Mouse (Mus musculus) A20 (cell line): ENCODE data around the gene Mgat1.
"Not testable (repeated sequence)": the region's sequence is repeated elsewhere in the genome, so short reads cannot be mapped to it uniquely, and the experiment has no call there.

Experiments
- DNase-seq: peaks from one replicate; pipeline ENCODE4 v3.0.0-alpha.2; 2011; ENCODE audit warnings: low read depth, low spot score

Gene Mgat1

GRCm38 (mm10) chr11:49264081-49264480 lies 20.1 kb downstream of the Mgat1 start:
- DNase-seq, result no peak

- DNase-seq, result no peak
Observed at GRCm38 (mm10) chr11:49264622-49265021, 20.6 kb downstream of the Mgat1 start.

DNA sequence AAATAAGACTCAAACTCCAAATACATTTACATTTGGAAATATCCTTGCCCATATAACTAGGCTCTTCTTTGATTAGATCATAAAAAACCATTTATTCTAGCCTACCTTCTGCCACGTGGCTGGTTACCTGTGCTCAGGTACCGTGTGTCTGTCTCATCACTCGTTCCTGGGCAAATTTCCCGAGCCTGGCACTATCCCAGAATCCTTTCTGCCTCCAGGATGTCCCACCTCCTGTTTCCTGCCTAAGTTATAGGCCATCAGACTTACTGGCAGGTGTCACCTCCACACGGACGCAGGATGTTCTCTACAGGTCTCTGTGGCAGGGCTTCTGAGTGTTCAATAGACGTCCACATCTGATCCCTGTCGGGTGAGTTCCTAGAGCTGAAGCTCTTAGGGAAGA lies 21.1 kb downstream of the Mgat1 start:
- no peak for DNase-seq

GRCm38 (mm10) chr11:49266671-49267070 lies 22.7 kb downstream of the Mgat1 start:
- no peak for DNase-seq

DNA sequence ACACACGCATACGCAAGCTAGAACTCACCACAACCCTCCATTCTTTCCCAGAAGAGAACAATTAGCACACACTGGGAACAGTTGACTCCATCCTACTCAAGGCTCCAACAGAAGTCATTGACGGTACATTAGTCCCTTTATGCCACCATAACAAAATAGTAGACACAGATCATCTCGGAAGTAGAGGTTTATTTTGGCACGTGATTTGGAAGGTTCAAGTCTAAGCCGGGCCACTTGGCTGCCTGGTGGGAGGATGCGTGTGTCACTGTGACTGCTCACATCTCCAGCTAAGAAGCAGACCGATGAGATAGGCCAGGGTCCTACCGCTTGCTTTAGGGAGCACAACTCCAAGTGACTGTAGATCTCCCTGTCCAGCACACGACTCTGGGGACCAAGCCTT lies 23.3 kb downstream of the Mgat1 start:
- DNase-seq, result no peak

DNA sequence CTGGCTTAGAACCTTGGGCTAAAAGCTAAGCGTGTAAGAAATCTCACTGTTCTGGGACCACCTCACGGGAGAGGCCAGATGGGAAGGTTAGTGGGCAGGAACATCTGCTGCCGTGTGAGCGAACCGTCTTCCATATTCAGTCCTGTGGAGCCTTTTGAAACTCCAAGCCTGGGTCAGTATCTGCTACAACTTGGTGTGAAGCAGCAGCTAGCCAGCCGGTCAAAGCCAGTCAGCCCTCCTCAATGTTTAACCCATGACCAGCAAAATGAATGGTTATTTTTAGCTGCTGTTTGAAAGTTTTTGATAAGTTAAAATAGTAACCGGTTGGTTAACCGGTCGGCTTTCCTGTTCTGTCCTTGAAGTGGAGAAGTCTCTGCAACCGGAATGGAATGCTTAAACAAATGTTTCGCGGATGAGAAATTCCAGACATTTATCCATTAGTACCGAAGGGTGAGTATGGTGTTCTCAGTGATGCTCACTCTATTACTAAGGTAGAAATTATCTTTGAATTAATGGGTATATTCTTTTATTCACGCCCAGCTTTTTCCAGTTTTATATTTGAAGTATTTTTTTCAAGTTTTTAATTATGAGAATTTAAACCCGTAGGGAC lies 24.1 kb downstream of the Mgat1 start:
- no peak for DNase-seq

DNA sequence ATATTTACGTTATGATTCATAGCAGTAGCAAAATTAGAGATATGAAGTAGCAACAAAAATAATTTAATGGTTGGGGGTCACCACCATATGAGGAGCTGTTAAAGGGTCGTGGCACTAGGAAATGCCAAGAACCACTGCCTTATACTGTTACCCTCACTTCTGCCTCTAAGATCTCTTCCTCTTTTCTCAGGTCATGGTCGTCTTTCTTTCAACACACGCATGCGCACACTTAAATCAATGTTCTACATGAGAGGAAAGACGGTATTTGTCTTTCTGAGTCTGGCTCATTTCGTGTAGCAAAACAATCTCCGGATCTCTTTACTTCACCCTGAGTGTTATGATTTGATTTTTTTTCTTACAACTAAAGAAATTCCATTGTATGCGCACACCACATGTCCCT lies 25.8 kb downstream of the Mgat1 start:
- no peak for DNase-seq

DNA sequence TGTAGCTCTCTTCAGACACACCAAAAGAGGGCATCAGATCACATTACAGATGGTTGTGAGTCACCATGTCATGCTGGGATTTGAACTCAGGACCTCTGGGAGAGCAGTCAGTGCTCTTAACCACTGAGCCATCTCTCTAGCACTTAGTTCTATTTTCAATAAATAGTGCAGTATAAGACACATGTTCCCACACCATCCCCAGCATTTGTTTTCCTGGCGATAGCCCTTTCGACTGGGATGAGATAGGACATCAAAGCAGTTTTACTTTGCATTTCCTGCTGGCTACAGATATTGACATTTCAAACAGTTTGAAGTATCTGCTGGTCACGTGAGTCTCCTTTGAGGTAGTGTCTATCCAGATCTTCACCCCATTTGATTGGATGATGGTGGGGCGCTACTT lies 26.4 kb downstream of the Mgat1 start:
- DNase-seq, result peak; percentile 16

DNA sequence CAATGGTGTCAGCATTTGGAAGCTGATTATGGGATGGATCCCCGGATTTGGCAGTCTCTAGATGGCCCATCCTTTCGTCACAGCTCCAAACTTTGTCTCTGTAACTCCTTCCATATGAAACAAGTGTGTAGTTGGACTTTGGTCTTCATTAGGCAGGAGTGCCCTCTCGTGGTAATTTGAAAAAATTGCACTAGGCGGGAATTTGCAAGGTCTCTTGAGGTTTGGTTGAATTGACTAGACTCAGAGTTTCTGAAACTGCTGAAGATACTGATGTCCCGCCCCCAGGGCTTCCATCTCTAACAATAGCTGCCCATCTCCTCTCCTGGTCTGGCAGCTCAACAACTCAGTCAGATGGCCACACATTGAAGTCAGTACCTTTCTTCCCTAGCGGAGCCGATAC lies 27.3 kb downstream of the Mgat1 start:
- DNase-seq, result peak; percentile 71

DNA sequence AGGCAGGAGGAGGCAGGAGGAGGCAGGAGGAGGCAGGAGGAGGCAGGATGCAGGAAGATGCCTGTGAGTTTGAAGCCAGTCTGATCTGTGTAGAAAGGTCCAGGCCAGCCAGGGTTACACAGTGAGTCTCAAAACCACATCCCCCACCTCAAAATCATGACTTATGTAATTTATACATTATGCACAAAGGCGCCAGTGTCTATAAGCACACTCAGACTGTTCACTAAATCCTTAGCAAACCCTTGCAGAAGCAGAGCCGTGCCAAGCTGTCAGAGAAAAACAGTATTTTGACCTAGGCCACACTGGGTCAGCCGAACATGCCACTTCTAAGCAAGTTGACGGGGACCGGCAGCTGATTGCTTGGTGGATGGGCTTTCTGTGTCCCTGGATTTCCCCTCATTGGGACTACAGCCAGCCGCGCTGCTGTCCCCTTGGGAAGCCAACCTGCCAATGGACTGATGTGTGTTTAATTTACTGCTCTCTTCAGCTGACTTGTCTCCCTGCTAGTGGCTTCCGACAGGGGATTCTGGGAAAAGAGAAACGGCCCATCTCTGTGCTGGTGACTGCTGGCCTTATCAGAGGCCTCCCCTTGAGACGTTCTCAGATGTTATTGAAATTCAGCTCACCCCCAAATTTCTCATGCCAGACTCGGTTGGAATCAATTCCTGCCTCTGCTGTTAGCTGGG lies 30.0 kb downstream of the Mgat1 start:
- no peak for DNase-seq

- DNase-seq, result no peak
Observed at GRCm38 (mm10) chr11:49278222-49278621, 34.2 kb downstream of the Mgat1 start, which contains the start of gene Olfr1393. Gene Olfr1393, plus strand, starts transcription at chr11:49278304.

- not testable (repeated sequence) for DNase-seq
Observed at GRCm38 (mm10) chr11:49284982-49285381, 41.0 kb downstream of the Mgat1 start, which contains the start of gene Olfr1392. Gene Olfr1392, plus strand, starts transcription at chr11:49285282.

GRCm38 (mm10) chr11:49287251-49287650 lies 43.3 kb downstream of the Mgat1 start:
- DNase-seq, result no peak

DNA sequence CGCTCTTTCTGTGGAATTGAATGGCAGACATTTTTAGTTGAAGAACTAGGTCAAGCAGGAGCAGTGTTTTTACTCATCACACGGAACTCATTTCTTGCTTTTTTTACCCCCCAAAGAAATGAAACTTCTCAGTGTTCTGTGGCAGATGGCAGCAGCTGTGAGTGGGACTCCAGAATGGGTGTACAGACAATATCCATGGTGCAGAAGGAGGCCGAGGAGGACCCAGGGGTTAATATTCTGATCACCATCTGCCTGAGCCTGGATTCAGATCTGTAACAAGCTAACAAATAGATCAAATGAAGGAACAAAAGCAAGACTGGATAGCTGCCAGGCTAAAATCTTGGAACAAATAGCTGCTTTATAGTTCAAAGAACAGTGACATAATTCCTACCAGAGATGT lies 48.8 kb downstream of the Mgat1 start:
- no peak for DNase-seq

DNA sequence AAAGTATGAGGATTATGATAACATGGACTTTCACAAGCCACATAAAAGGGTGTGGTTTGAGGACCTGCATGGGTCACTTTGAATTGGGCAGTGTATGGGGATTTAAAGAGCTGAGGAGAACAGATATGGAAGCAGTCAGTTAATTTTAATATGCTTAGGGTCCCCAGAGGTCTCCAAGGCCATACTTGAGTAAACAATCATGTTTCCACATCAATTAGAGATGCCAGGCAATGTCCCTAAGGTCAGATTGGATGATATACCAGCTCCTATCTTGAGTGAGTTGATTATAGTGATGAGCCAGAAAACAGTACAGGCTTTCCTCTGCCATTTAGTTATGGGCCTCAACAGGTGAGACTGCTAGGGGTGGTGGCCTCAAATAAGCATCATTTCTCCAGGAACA lies 60.5 kb downstream of the Mgat1 start, which contains the start of gene Olfr10:
Olfr10 (plus strand) TSS at position 301 of the 400 bp plus-strand sequence.
- no peak for DNase-seq

DNA sequence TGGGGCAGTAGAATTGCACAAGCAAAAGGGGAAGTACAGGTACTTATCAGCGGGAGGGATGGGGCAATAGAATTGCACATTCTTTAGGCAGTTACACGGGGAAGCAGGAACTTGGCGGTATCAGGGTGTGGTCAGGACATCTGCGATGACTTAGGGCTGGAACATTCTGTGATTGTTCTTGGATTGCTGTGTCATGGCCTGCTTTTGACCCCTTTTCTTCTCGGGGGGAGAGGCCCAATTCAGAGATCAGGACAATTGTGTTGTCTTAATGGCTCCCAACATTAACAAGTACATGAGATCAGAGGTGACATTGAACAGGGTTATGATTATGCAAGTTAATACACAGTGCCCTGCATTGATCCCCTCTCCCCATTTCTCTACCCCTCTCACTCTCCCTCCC lies 64.6 kb downstream of the Mgat1 start:
- not testable (repeated sequence) for DNase-seq
